Mouse (Mus musculus): ENCODE measurements at regions not wholly inside any gene's neighbourhood (a gene's known extent, or its start where the extent isn't known, plus 50 kb on each side); places are given as distances from the start of the nearest gene placed in this dataset.

- H3K36me3 ChIP-seq = no peaks in the 10 kb centered on the region
- H3K4me3 ChIP-seq (replicated peaks) = no peak overlapping the region
- no peak for ATAC-seq
- no peak overlapping the region for H3K9ac ChIP-seq (replicated peaks)
- peaks cover 4% of the 10 kb centered on the region; the same call in 1 of the 2 replicates for H3K4me1 ChIP-seq (replicated peaks)
- no peak overlapping the region; the same call in 1 of the 2 replicates for H3K27ac ChIP-seq
- WGBS = 56% methylated on average over 2 of the region's 2 CpGs
- no peaks in the 10 kb centered on the region for H3K27me3 ChIP-seq
- 0 out of 2 replicates have a peak, but pooled peaks cover 3% of the 10 kb centered on the region for H3K9me3 ChIP-seq
- H3K4me2 ChIP-seq (replicated peaks) = no peak overlapping the region
Observed at GRCm38 (mm10) chr3:8367659-8367969, 1242.3 kb downstream of the Zfp704 start.

DNA sequence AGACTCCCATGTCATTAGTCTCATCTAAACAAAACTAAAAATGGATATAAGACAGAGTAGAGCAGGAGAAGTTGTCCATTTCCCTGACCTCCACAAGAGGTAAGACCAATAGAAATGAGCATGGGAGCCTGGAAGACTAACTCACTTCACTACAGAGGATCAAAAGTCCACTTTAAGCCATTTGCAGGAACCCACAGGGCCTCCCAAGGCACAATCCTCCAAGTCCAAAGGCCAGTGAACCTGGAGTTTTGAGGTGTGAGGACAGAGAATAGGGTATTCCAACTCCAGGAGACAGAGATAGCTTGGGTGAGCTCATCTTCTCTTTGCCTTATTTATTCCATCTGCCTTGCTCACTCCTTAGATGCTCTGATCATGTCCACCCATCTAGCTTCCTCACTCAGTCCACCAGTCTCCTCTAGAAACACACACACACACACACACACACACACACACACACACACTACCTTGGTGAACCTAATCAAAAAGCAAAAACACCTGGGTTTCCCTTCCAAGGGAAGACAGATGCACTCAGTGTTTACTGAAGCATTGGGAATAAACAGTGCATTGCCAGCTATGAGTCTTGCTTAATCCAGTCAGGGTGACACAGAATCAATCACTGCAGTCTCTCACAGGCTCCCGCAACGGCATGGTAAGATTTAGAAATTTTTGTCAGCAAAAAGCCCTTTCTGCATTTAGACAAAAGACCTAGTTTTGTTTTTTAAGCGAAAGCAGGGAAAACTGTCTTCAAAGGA, 1242.8 kb downstream of the Zfp704 start:
- 70% methylated on average over 3 of the region's 3 CpGs for WGBS
- ATAC-seq = peak; percentile 53; the same call in 1 of the 2 replicates
- peaks cover 4% of the 10 kb centered on the region; the same call in 1 of the 2 replicates for H3K4me1 ChIP-seq (replicated peaks)

More for the DNA sequence above, 1242.8 kb downstream of the Zfp704 start:
- 0 out of 2 replicates have a peak, but pooled peaks cover 3% of the 10 kb centered on the region for H3K9me3 ChIP-seq
- no peak overlapping the region for H3K4me2 ChIP-seq (replicated peaks)
- H3K4me3 ChIP-seq (replicated peaks) = no peak overlapping the region
- H3K27me3 ChIP-seq = no peaks in the 10 kb centered on the region
- no peak overlapping the region for H3K9ac ChIP-seq (replicated peaks)
- no peaks in the 10 kb centered on the region for H3K36me3 ChIP-seq
- H3K27ac ChIP-seq = no peak overlapping the region; the same call in 1 of the 2 replicates

All from midbrain, embryonic 13.5 days (tissue).